15 mouse cellular contexts compared by ENCODE assay signal in the genomic region with DNA sequence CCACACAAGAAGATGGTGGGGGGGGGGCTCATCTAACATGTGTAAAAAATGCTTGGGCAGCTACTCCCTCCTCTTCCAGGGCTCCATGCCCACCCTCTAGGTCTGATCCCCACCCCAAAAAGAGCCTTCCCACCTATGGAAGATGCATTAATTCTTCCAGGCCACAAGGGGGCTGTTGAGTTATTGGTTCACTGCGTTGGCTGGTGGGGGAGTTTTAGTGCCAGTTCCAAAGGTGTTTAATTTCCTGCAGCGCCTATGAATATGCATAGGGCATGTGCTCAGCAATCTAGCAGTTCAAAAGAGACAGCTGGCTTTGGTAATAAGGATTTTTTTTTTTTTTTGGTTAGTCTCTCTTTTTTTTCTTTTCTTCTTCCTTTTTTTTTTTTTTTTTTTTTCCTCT.
A peak's percentile ranks its signal among the peaks of the same experiment; 100 is the strongest.
DNase-seq lines count a peak whose midpoint lies in the region; TF ChIP-seq lines count a peak whose summit lies in the region.
"Had no signal": no experiment of that assay in that cellular context is flagged by ENCODE, and none has a peak within 500 bp of the region (broad histone marks: within the 10 kb centered on the region; RNA-seq: fewer than 3 reads in every experiment).

No protein-coding gene starts in this region.

- H3K27ac ChIP-seq in layer of hippocampus, adult 2 months: no peak overlapping the region
- H3K27ac ChIP-seq: embryonic facial prominence, embryonic 10.5 days; hindbrain, embryonic 15.5 days; limb, embryonic 12.5 days; midbrain, embryonic 10.5 days; neural tube, embryonic 12.5 days had no signal

- H3K4me3 ChIP-seq in layer of hippocampus, adult 2 months: no peak overlapping the region
- H3K4me3 ChIP-seq: embryonic facial prominence, embryonic 10.5 days; hindbrain, embryonic 15.5 days; limb, embryonic 12.5 days; midbrain, embryonic 10.5 days; neural tube, embryonic 12.5 days had no signal

- peak; percentile 46 for TF ChIP-seq CTCF in layer of hippocampus, adult 2 months (conservative IDR thresholded peaks at IDR 0.05)

- no peak for DNase-seq in layer of hippocampus, adult 2 months (ENCODE audit: low spot score in 2 of 2)
- no peak for DNase-seq in layer of hippocampus, postnatal 25 days (ENCODE audit: extremely low spot score in 1 of 2, low spot score in 1 of 2)
- DNase-seq in thymus, postnatal 0 days (ENCODE audit: low spot score): peak; percentile 27
- no peak for DNase-seq in thymus, postnatal 25 days
- peak; percentile 58 for DNase-seq in R1 (ENCODE audit: low read depth, low spot score)
- no peak for DNase-seq in ovary, postnatal 10 days (ENCODE audit: low spot score)
- DNase-seq in spleen, postnatal 4 days (ENCODE audit: low spot score in 2 of 2): no peak
- DNase-seq: gastrocnemius, postnatal 25 days; kidney, postnatal 10 days; layer of hippocampus, postnatal 36 days had no signal

Comparison
In these comparisons a context has a peak if more than half of its experiments do, and no peak if none do; other contexts are left out.
1. DNase-seq: peak in thymus, postnatal 0 days (single experiment) and R1 (single experiment); none in layer of hippocampus, adult 2 months (0 of 2), layer of hippocampus, postnatal 25 days (0 of 2), thymus, postnatal 25 days (single experiment), ovary, postnatal 10 days (single experiment) and spleen, postnatal 4 days (0 of 2).